Mouse (Mus musculus) testis, adult 2 months (tissue): ENCODE measurements around the gene Plekhb2.
A peak's percentile ranks its signal among the peaks of the same experiment; 100 is the strongest.

Source experiments
- CTCF ChIP-seq: fragments of 200-500 bp; IDR thresholded peaks from 2 replicates; pipeline ENCODE4 v1.5.1; 2012; ENCODE audit warnings: low read depth, mild to moderate bottlenecking, inconsistent platforms, low read length, moderate library complexity; ENCODE audit not compliant: control insufficient read depth, insufficient read depth, insufficient replicate concordance
- POLR2A ChIP-seq: fragments of 200-500 bp; IDR thresholded peaks from 2 replicates; pipeline ENCODE4 v1.6.1; 2012; ENCODE audit warnings: low read depth, mild to moderate bottlenecking, inconsistent platforms, low read length, moderate library complexity; ENCODE audit not compliant: control insufficient read depth

DNA sequence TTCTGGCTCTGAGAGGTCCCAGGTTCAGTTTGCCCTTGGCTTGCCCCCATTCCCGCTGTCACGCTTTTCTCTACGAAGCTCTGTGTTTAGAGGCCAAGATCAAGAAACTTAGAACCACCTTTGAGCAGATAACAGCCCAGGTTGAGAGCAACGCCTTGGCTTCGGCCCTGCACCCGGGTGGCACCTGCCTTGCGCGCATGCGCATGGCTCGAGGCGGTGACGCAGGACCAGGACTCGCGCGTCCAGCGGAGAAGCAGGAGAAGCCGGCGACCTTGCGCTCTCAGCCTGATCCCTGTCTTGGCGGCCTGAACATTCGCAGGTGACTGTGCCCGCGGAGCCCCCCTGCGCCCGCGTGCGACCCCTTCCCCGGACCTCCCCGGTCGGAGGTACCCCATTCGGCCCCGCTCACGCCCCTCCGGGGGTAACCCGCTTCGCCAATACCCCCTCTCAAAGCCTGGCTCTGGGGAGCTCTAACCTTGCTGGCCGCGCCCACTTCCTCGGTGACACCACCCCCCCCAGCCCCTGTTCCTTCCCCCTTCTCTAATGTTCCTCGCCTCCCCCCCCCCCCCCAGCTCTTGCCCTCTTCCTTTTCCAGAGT is at the start of gene Plekhb2:
- TF ChIP-seq CTCF (0 out of 2 replicates have a peak, but pooled peaks have one; percentile 1), POLR2A (peak; percentile 79)
